Mouse (Mus musculus) hindbrain, embryonic 16.5 days (tissue): ENCODE measurements around the gene Spint4. TPM values are rescaled to one million over a fixed set of nuclear protein-coding genes. Genes with fewer than 3 reads are reported as not detected.
"Not testable (repeated sequence)": the region's sequence is repeated elsewhere in the genome, so short reads cannot be mapped to it uniquely, and the experiment has no call there.

Experiments
- ATAC-seq: fragments of 200-750 bp; cut with Nextera tagmentation; 2 replicates; pipeline ENCODE4 v1.8.0; 2017; ENCODE audit warnings: moderate TSS enrichment, moderate library complexity
- H3K27ac ChIP-seq: fragments of 300-500 bp; sonication (generic); 2 replicates; pipeline ENCODE4 v1.5.1; 2014; ENCODE audit warnings: low read depth, mild to moderate bottlenecking, control low read depth, low read length, moderate library complexity
- H3K27me3 ChIP-seq: fragments of 300-500 bp; sonication (generic); replicated peaks from 2 replicates; pipeline ENCODE4 v1.6.1; 2014; ENCODE audit warnings: low read length; ENCODE audit not compliant: control insufficient read depth, insufficient read depth
- H3K36me3 ChIP-seq: fragments of 300-500 bp; sonication (generic); 2 replicates; pipeline ENCODE4 v1.6.1; 2014; ENCODE audit warnings: mild to moderate bottlenecking, low read length, moderate library complexity, mixed read lengths; ENCODE audit not compliant: control insufficient read depth, insufficient read depth
- H3K4me1 ChIP-seq: fragments of 300-500 bp; sonication (generic); 2 replicates; pipeline ENCODE4 v1.6.1; 2014; ENCODE audit warnings: low read depth, low read length; ENCODE audit not compliant: control insufficient read depth, insufficient read depth
- H3K4me2 ChIP-seq: fragments of 300-500 bp; sonication (generic); 2 replicates; pipeline ENCODE4 v1.6.1; 2014; ENCODE audit warnings: mild to moderate bottlenecking, low read length, control low read depth, moderate library complexity
- H3K4me3 ChIP-seq: fragments of 300-500 bp; sonication (generic); 2 replicates; pipeline ENCODE4 v1.5.1; 2014; ENCODE audit warnings: mild to moderate bottlenecking, low read length, control low read depth, moderate library complexity
- H3K9ac ChIP-seq: fragments of 300-500 bp; sonication (generic); 2 replicates; pipeline ENCODE4 v1.6.1; 2014; ENCODE audit warnings: low read depth, mild to moderate bottlenecking, control low read depth, low read length, moderate library complexity
- H3K9me3 ChIP-seq: fragments of 300-500 bp; sonication (generic); 2 replicates; pipeline ENCODE4 v1.6.1; 2014; ENCODE audit warnings: mild to moderate bottlenecking, low read length, moderate library complexity; ENCODE audit not compliant: control insufficient read depth
- WGBS: fragments of 180-500 bp; shearing (Covaris S2); extraction: QIAGEN DNeasy Blood & Tissue Kit; methylation state at CpG from one replicate; pipeline ENCODE4 v1.1.7; 2014; 5-methylcytosine and 5-hydroxymethylcytosine counted together
- polyA plus RNA-seq: library from polyadenylated mRNA; unstranded; fragments of >200 nt; fragmentation: Nextera tagmentation; extraction: Ambion mirVana; gene quantifications from 2 replicates; pipeline ENCODE4 v1.2.1, GENCODE M21; 2015

Gene Spint4
- polyA plus RNA-seq, 1 experiment from 2014 or later, result not detected

GRCm38 (mm10) chr2:164716194-164716786 lies 18.0 kb downstream of the Spint4 start:
- H3K9me3 ChIP-seq, H3K27ac ChIP-seq, H3K4me1 ChIP-seq, H3K9ac ChIP-seq, ATAC-seq, H3K27me3 ChIP-seq, H3K4me2 ChIP-seq, H3K4me3 ChIP-seq, H3K36me3 ChIP-seq: not testable (repeated sequence)
- WGBS, result 93% methylated on average over 20 of the region's 23 CpGs

GRCm38 (mm10) chr2:164723276-164723675 lies 25.0 kb downstream of the Spint4 start:
- no peaks in the 10 kb centered on the region for H3K9me3 ChIP-seq
- no peaks in the 10 kb centered on the region for H3K27me3 ChIP-seq
- no peaks in the 10 kb centered on the region for H3K4me1 ChIP-seq
- 68% methylated on average over 4 of the region's 4 CpGs for WGBS
- no peak overlapping the region for H3K4me2 ChIP-seq
- H3K4me3 ChIP-seq, result no peak overlapping the region
- H3K36me3 ChIP-seq, result no peaks in the 10 kb centered on the region
- H3K27ac ChIP-seq, result no peak overlapping the region
- no peak overlapping the region for H3K9ac ChIP-seq
- no peak for ATAC-seq

GRCm38 (mm10) chr2:164725895-164726619 lies 27.8 kb downstream of the Spint4 start:
- H3K4me3 ChIP-seq, result no peak overlapping the region
- H3K27ac ChIP-seq, result no peak overlapping the region
- H3K27me3 ChIP-seq, result no peaks in the 10 kb centered on the region
- no peaks in the 10 kb centered on the region for H3K9me3 ChIP-seq
- WGBS, result 32% methylated on average over 6 of the region's 6 CpGs
- no peak overlapping the region for H3K4me2 ChIP-seq
- H3K9ac ChIP-seq, result no peak overlapping the region
- no peaks in the 10 kb centered on the region for H3K4me1 ChIP-seq
- H3K36me3 ChIP-seq, result no peaks in the 10 kb centered on the region
- ATAC-seq, result no peak

GRCm38 (mm10) chr2:164731719-164732118 lies 33.4 kb downstream of the Spint4 start:
- no peak overlapping the region for H3K4me2 ChIP-seq
- no peak overlapping the region for H3K4me3 ChIP-seq
- H3K36me3 ChIP-seq, result no peaks in the 10 kb centered on the region
- WGBS, result 77% methylated on average over 5 of the region's 5 CpGs
- no peaks in the 10 kb centered on the region for H3K27me3 ChIP-seq
- no peaks in the 10 kb centered on the region for H3K4me1 ChIP-seq
- no peak for ATAC-seq
- H3K9me3 ChIP-seq, result no peaks in the 10 kb centered on the region
- no peak overlapping the region for H3K9ac ChIP-seq
- no peak overlapping the region for H3K27ac ChIP-seq

GRCm38 (mm10) chr2:164733259-164733658 lies 35.0 kb downstream of the Spint4 start:
- Histone ChIP-seq H3K27me3 (no peaks in the 10 kb centered on the region), H3K27ac (no peak overlapping the region), H3K9ac (no peak overlapping the region), H3K4me2 (no peak overlapping the region), H3K4me1 (no peaks in the 10 kb centered on the region), H3K4me3 (no peak overlapping the region), H3K36me3 (no peaks in the 10 kb centered on the region), H3K9me3 (no peaks in the 10 kb centered on the region)
- 92% methylated on average over 2 of the region's 2 CpGs for whole genome bisulfite sequencing
- no peak for ATAC-seq

GRCm38 (mm10) chr2:164734839-164735238 lies 36.5 kb downstream of the Spint4 start:
- no peak overlapping the region for H3K27ac ChIP-seq
- H3K36me3 ChIP-seq, result no peaks in the 10 kb centered on the region
- H3K4me1 ChIP-seq, result no peaks in the 10 kb centered on the region
- 86% methylated on average over 5 of the region's 5 CpGs for WGBS
- no peaks in the 10 kb centered on the region for H3K9me3 ChIP-seq
- no peak for ATAC-seq
- no peak overlapping the region for H3K9ac ChIP-seq
- H3K4me2 ChIP-seq, result no peak overlapping the region
- no peaks in the 10 kb centered on the region for H3K27me3 ChIP-seq
- no peak overlapping the region for H3K4me3 ChIP-seq

GRCm38 (mm10) chr2:164735446-164735845 lies 37.1 kb downstream of the Spint4 start:
- no peak overlapping the region for H3K4me3 ChIP-seq
- no peak overlapping the region for H3K4me2 ChIP-seq
- no peaks in the 10 kb centered on the region for H3K9me3 ChIP-seq
- H3K27ac ChIP-seq, result no peak overlapping the region
- H3K9ac ChIP-seq, result no peak overlapping the region
- H3K27me3 ChIP-seq, result no peaks in the 10 kb centered on the region
- no peaks in the 10 kb centered on the region for H3K36me3 ChIP-seq
- no peaks in the 10 kb centered on the region for H3K4me1 ChIP-seq
- 93% methylated on average over 5 of the region's 5 CpGs for WGBS
- ATAC-seq, result no peak

- ATAC-seq, result no peak
- H3K4me1 ChIP-seq, result no peaks in the 10 kb centered on the region
- no peaks in the 10 kb centered on the region for H3K9me3 ChIP-seq
- H3K36me3 ChIP-seq, result no peaks in the 10 kb centered on the region
- no peak overlapping the region for H3K4me2 ChIP-seq
- no peak overlapping the region for H3K4me3 ChIP-seq
- WGBS, result 73% methylated on average over 3 of the region's 3 CpGs
- no peaks in the 10 kb centered on the region for H3K27me3 ChIP-seq
- H3K27ac ChIP-seq, result no peak overlapping the region
- H3K9ac ChIP-seq, result no peak overlapping the region
These were observed 39.2 kb downstream of the Spint4 start for GRCm38 (mm10) chr2:164737377-164738090.

- H3K9me3 ChIP-seq, result no peaks in the 10 kb centered on the region
- H3K4me1 ChIP-seq, result peaks cover 1% of the 10 kb centered on the region
- H3K4me3 ChIP-seq, result no peak overlapping the region
- H3K27me3 ChIP-seq, result no peaks in the 10 kb centered on the region
- 60% methylated on average over 7 of the region's 7 CpGs for WGBS
- H3K27ac ChIP-seq, result no peak overlapping the region
- ATAC-seq, result no peak
- H3K4me2 ChIP-seq, result no peak overlapping the region
- H3K9ac ChIP-seq, result no peak overlapping the region
- H3K36me3 ChIP-seq, result no peaks in the 10 kb centered on the region
These were observed 41.6 kb downstream of the Spint4 start for GRCm38 (mm10) chr2:164739876-164740275.
